Mouse (Mus musculus): ENCODE data around the gene Trpm3.

DNA sequence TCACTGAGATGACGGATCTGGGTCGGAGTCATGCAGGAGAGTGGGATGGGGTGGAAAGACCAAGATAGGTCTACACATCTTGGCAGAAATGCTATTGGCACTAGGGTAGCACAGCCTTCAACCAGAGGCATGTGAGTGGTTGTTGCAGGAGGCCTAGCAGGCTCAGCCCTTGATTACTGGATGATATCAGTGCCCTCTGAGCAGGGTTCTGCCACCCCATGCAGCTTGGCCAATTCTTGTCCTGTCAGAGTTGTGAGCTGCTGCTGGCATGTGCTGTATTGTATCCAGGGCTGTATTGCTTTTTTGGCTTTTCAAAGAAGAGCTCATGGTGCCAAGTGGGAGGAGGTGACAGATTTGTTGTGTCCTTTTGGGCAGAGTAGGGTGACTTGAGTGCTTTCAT, 40.2 kb downstream of the Trpm3 start:
- TF ChIP-seq POLR2A (IDR thresholded peaks at IDR 0.05; ENCODE audit: borderline replicate concordance, insufficient read depth, low read length) (no peak), CTCF (IDR thresholded peaks at IDR 0.05; ENCODE audit: borderline replicate concordance, insufficient read depth, low read depth, low read length) (no peak)

All from cerebellum, adult 2 months (tissue).